Mouse (Mus musculus) brain, embryonic 14.5 days (tissue): ENCODE data around the gene Drd2. TPM values are rescaled to one million over a fixed set of nuclear protein-coding genes. Genes with fewer than 3 reads are reported as not detected.
A peak's percentile ranks its signal among the peaks of the same experiment; 100 is the strongest.

ENCODE experiments used
- DNase-seq: peaks from one replicate; pipeline ENCODE4 v3.0.0-alpha.2; 2011; ENCODE audit warnings: low read depth
- CTCF ChIP-seq: fragments of 200-500 bp; IDR thresholded peaks from 2 replicates; pipeline ENCODE4 v1.5.1; 2012; ENCODE audit warnings: inconsistent platforms, mild to moderate bottlenecking, moderate library complexity, borderline replicate concordance; ENCODE audit not compliant: insufficient read depth, insufficient read length; ENCODE audit errors: extremely low read depth
- POLR2A ChIP-seq: fragments of 200-500 bp; IDR thresholded peaks from 2 replicates; pipeline ENCODE4 v1.6.1; 2012; ENCODE audit warnings: mild to moderate bottlenecking, inconsistent platforms, borderline replicate concordance; ENCODE audit not compliant: poor library complexity, insufficient read depth, insufficient read length, severe bottlenecking; ENCODE audit errors: extremely low read depth
- polyA plus RNA-seq: library from polyadenylated mRNA; depleted of rRNA; stranded (reverse); fragments of >200 nt; gene quantifications from 2 replicates; pipeline ENCODE4 v1.2.3, GENCODE M21; 2012

Drd2 gene
- polyA plus RNA-seq, 1 experiment: 8.2 TPM

DNA sequence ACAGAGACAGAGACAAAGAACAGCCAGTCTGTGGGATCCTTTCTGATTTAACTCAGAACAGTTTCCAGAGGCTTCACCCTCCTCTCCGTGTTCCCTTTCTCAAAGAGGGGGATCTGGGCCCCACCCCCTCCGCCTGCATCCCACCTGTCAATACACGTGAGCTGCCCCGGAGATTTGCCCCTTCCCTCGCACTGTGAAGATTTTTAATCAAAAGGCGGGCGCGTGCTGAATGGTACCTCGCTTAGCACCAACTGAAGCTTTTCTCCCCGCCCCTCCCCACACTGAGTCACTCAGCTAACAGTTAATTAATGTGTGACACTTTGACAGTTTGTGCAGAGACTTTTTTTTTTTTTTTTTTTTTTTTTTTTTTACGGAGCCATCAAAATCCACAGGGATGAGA is 45.7 kb downstream of the Drd2 start:
- peak; percentile 66 for DNase-seq
- TF ChIP-seq CTCF: no peak
- TF ChIP-seq POLR2A: no peak

DNA sequence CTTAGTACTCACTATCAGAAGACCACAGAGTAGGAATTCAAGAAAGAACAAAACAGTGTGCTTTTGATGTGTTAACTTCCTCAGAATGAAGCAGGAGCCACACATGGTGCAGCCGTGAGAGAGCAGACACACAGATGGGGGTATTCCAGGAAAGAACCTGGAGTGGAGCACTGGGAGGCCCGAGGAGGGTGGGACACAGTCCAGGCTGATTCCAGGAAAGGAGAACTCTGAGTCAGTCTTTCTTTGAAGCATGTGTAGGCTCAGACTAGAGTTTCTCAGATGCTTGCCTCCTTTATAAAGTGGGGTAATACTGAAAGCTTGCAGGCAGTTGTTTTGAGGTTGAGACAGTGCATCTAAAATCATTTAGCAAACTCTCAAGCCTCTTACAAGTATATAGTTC is 51.8 kb downstream of the Drd2 start:
- TF ChIP-seq CTCF: no peak
- TF ChIP-seq POLR2A: no peak
- no peak for DNase-seq

DNA sequence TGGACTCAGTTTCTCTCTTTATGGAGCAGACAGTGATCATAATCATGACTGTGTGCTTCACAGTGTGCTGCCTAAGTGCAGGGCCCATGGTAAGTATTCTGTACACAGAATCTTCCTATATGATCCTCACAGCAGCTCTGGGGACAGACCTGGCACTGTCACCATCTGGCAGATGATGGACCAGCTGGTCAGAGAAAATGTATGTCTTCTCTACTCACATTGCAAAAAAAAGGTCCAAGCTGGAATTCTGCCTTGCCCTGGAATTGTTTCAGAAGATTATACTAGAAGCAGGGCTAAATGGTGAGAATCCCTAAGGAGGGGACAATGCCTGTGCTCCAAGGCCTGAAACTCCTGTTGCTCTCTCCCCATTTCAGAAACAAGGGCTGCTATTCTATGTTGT is 55.6 kb downstream of the Drd2 start:
- TF ChIP-seq POLR2A (no peak), CTCF (no peak)

DNA sequence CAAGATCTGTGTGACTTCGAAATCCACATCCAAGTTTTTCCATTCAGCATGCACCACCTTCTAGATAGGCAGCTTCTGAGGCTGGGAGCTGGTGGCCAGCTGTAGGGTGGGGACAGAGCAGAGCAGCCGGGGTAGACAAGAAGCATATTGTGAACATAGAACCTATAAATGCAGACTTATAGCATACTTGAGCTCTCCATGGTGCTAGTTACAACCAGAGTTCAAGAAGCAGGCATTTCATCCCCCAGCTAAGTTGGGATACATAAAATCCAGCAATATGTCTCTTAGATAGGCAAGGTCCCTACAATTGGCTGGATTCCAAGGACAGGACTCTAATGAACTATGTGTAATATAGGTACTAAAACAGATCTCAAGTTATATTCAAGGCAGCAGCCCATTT is 63.3 kb downstream of the Drd2 start:
- no peak for TF ChIP-seq POLR2A
- no peak for TF ChIP-seq CTCF
- DNase-seq: no peak

More for the DNA sequence above, 55.6 kb downstream of the Drd2 start:
- DNase-seq: no peak

DNA sequence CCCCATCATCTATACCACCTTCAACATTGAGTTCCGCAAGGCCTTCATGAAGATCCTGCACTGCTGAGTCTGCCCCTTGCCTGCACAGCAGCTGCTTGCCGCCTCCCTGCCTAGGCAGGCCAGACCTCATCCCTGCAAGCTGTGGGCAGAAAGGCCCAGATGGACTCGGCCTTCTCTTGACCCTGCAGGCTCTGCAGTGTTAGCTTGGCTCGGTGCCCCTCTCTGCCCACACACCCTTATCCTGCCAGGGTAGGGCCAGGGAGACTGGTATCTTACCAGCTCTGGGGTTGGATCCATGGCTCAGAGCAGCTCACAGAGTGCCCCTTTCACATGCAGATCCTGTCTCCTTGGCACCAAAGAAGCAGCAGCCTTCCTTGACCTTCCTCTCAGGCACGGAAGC is 66.6 kb downstream of the Drd2 start:
- TF ChIP-seq CTCF: no peak
- no peak for TF ChIP-seq POLR2A

DNA sequence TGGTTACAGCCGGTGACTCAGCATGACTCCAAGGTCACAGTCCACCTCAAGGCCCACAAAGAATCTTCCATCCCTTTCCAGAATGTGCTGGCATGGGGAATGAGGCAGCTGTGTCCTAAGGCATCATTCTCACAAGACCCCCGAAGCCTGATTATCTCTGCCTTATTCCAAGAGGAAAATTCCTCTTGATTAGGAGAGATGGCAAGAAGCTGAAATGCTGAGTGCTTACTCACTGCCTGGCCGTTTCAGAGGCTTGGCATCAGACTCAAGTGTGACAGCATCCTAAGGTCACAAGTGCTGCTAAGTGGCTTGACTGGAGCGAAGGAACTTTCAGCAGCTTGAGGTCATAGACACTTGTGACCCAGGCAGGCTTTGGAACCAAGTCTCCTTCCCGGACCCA is 70.2 kb downstream of the Drd2 start:
- TF ChIP-seq CTCF (no peak), POLR2A (no peak)
- no peak for DNase-seq

More for the DNA sequence above, 66.6 kb downstream of the Drd2 start:
- DNase-seq: no peak

DNA sequence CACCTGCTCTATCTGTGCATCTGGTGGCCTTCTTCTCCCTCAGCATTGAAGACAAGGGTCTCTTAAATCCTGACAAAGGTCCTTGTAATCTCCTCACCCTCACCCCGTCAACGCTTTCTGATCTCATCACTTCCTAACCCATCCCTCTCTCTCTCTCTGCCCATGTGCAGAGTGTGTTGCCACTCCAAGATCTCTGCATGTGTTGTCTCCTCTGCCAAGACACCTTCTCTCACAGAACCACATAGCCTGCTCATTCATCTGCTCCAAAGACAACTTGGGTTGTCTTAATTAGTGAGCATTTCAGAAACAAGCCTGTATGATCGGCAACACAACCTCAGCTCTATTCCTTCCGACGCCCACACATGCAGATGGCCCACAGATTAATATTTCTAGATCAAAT is 83.4 kb downstream of the Drd2 start:
- no peak for TF ChIP-seq CTCF
- TF ChIP-seq POLR2A: no peak
- no peak for DNase-seq

DNA sequence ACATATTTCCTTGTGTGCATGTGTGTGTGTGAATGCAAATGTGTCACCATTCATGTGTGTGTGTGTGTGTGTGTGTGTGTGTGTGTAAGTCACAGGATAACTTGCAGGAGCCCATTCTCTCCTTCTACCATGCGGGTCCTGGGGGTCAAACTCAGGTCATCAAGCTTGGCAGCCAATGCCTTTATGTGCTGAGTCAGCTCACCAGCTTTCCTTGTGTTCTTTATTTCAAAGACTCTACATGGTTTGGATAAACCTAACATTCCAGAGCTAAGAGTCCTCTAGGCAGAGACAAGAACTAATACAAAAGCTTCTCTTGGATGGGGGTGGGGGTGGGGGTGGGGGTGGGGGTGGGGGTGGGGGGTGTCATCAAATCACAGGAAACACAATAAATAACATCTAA is 85.2 kb downstream of the Drd2 start:
- TF ChIP-seq POLR2A (no peak), CTCF (no peak)
- DNase-seq: no peak

DNA sequence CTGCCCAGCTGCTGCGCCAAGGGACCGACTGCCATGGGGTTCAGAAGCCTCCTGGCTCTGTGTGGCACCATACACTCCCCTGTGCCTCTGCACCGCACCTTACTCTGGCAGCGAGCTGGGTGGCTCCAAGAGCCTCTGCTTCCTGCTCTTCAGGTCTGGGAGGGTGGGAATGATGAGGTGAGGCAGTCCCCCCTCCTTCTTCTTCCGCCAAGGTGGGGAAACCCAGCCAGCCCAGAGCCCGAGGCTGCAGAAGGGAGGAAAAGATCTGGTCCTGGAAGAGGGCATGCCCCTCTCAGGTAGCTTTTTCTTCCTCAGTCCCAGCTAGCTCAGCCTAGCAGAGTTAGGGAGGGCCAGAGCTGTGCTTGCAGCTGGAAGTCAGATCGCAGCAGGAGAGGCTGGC is 86.5 kb downstream of the Drd2 start, which contains the start of gene Ankk1:
Gene Ankk1 (minus strand): TSS at position 101 of the 400 bp plus-strand sequence.
- TF ChIP-seq POLR2A: no peak
- TF ChIP-seq CTCF: no peak
- no peak for DNase-seq

DNA sequence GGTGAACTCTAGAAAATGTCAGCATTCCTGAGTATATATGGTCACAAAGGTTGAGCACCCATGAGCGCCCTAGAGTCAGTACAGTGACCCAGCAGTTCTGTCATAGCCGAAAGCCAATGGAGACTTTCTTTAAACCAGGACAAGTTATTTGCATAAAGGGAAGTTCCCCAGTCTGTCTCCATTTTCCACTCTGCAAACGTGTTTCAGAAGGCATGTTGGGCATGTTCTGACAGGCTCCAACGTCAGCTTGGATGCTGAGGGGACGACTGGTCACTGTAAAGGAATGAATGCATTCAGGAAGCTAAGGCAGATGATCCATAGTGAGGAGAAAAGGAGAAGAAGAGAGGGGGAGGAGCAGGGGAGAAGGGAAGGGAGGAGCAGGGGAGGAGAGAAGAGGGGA is 87.1 kb downstream of the Drd2 start:
- TF ChIP-seq CTCF (no peak), POLR2A (no peak)
- DNase-seq: no peak

DNA sequence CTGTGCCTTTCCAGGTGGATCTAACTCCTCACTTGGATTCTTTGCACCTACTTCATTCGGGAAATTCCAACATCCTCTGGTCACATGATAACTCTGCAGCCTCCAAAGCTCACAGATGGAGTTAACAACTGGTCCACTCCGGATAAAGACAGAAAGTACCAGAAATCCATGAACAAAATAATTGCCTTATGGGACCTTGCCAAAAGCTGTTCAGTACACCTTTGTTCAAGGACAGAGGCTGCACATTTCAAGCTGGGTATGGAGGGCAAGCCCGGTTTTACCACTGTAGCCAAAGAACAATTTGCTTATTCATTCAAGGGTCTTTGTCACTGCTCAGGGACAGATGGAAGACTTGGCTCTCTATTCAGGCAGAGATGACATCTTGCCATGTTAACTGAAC is 102.2 kb downstream of the Drd2 start:
- peak; percentile 79 for DNase-seq
- TF ChIP-seq POLR2A: no peak
- TF ChIP-seq CTCF: no peak

DNA sequence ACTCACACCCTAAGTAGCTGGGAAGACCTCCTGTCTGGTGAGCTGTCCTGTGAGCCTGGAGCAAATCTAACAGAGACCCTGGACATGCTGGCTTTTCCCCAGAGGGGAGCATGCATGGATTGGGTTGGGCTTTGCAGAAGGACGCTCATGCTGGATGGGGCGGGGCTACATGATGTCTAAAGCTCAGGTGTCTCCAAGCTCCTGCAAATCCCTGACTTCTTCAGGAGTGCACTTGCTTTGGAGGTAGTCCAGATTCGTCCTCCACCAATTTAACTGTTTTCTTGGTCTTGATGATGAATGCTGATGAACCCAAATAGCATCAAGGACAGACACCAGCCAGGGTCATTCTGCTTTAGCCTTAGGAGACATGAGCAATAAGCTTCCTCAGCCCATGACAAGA is 110.1 kb downstream of the Drd2 start:
- no peak for TF ChIP-seq POLR2A
- no peak for TF ChIP-seq CTCF
- DNase-seq: no peak
